Mouse (Mus musculus): ENCODE results near the gene Cdk1.

- TF ChIP-seq POLR2A (IDR thresholded peaks at IDR 0.05; ENCODE audit: insufficient read depth, low read depth, low read length) (no peak), CTCF (IDR thresholded peaks at IDR 0.05; ENCODE audit: insufficient read depth, low read depth, low read length) (no peak)
These were observed 32.4 kb upstream of the Cdk1 start for GRCm38 (mm10) chr10:69385136-69385535.

Data from olfactory bulb, adult 2 months (tissue).